Mouse (Mus musculus): ENCODE results near the gene Neu1. TPM values are rescaled to one million over a fixed set of nuclear protein-coding genes. Genes with fewer than 3 reads are reported as not detected.
"Not testable (repeated sequence)": the region's sequence is repeated elsewhere in the genome, so short reads cannot be mapped to it uniquely, and the experiment has no call there.

Neu1 gene
- polyA plus RNA-seq, 1 experiment, result 13.6 TPM

- H3K9ac ChIP-seq (ENCODE audit: low read depth, poor library complexity, severe bottlenecking); H3K4me1 ChIP-seq (ENCODE audit: control insufficient read depth, insufficient read depth, low read length); H3K9me3 ChIP-seq (replicated peaks; ENCODE audit: control insufficient read depth, insufficient read depth, low read length, poor library complexity, severe bottlenecking); H3K27ac ChIP-seq (ENCODE audit: insufficient read depth, low read length); H3K27me3 ChIP-seq (ENCODE audit: control insufficient read depth, insufficient read depth, low read length, poor library complexity, severe bottlenecking); H3K36me3 ChIP-seq (ENCODE audit: control insufficient read depth, insufficient read depth, low read length, poor library complexity, severe bottlenecking): not testable (repeated sequence)
- H3K4me3 ChIP-seq (ENCODE audit: low read depth, low read length), result peak within 1 kb of the TSS; percentile 58
Measured at GRCm38 (mm10) chr17:34972069-34972749, 41.2 kb downstream of the Neu1 start, which contains the start of the genes Hspa1a and Hspa1l. Hspa1a (minus strand) TSS chr17:34972156. Hspa1l (plus strand) TSS chr17:34972703.

DNA sequence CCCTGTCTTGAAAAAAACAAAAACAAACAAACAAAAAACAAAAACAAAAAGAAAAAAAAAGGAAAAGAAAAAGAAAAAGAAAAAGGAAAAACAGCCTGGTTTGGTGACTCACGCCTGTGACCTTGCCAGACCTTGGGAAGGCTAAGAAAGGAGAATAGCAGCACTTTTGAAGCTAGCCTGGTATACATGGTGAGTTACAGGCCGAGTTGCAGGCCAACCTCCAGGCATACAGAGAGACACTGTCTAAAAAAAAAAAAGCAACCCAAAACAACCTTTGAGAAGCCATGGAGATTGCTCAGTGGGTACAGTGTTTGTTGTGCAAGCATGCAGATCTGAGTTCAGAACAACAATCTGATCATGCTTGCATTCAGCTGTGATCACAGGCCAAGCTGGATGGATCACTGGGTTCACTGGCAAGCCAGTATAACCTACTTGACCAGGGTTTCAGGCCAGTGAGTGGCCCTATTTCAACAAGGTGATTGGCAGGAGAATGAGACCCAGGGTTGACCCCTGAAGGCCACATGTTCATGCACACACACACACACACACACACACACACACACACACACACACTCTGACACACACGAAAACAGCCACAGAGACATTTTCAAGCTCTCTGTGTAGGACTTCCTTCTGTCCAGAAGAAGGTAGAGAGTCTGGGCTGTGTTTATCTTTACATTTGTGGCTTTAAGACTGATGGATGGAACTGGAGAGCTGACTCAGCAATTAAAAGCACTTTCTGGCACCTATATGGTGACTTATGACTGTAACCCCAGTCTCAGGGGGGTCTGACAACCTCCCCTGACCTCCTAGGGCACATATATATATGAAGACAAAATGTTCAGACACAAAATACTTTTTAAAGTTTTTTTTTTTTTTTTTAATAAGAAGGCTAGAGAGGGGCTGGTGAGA is 44.8 kb downstream of the Neu1 start:
- no peaks in the 10 kb centered on the region for H3K36me3 ChIP-seq (ENCODE audit: control insufficient read depth, insufficient read depth, low read length, poor library complexity, severe bottlenecking)
- H3K4me1 ChIP-seq (ENCODE audit: control insufficient read depth, insufficient read depth, low read length), result no peaks in the 10 kb centered on the region
- TF ChIP-seq EP300 (IDR thresholded peaks at IDR 0.05; ENCODE audit: insufficient read depth, low read depth, low read length) (no peak), CTCF (IDR thresholded peaks at IDR 0.05; ENCODE audit: low read depth, low read length) (no peak), POLR2A (IDR thresholded peaks at IDR 0.05; ENCODE audit: insufficient read depth, low read length) (no peak)
- no peak overlapping the region for H3K27ac ChIP-seq (ENCODE audit: insufficient read depth, low read length)
- no peaks in the 10 kb centered on the region for H3K27me3 ChIP-seq (ENCODE audit: control insufficient read depth, insufficient read depth, low read length, poor library complexity, severe bottlenecking)
- H3K9me3 ChIP-seq (replicated peaks; ENCODE audit: control insufficient read depth, insufficient read depth, low read length, poor library complexity, severe bottlenecking), result no peaks in the 10 kb centered on the region
- no peak overlapping the region for H3K4me3 ChIP-seq (ENCODE audit: low read depth, low read length)
- H3K9ac ChIP-seq (ENCODE audit: low read depth, poor library complexity, severe bottlenecking), result no peak overlapping the region

DNA sequence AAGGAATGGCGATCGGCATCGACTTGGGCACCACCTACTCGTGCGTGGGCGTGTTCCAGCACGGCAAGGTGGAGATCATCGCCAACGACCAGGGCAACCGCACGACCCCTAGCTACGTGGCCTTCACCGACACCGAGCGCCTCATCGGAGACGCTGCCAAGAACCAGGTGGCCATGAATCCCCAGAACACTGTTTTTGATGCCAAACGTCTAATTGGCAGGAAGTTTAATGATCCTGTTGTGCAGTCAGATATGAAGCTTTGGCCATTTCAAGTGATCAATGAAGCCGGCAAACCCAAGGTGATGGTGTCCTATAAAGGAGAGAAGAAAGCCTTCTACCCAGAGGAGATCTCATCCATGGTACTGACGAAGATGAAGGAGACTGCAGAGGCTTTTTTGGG is 45.9 kb downstream of the Neu1 start:
- TF ChIP-seq POLR2A (IDR thresholded peaks at IDR 0.05; ENCODE audit: insufficient read depth, low read length) (no peak), CTCF (IDR thresholded peaks at IDR 0.05; ENCODE audit: low read depth, low read length) (no peak), EP300 (IDR thresholded peaks at IDR 0.05; ENCODE audit: insufficient read depth, low read depth, low read length) (no peak)
- no peak overlapping the region for H3K9ac ChIP-seq (ENCODE audit: low read depth, poor library complexity, severe bottlenecking)
- H3K36me3 ChIP-seq (ENCODE audit: control insufficient read depth, insufficient read depth, low read length, poor library complexity, severe bottlenecking), result no peaks in the 10 kb centered on the region
- no peaks in the 10 kb centered on the region for H3K27me3 ChIP-seq (ENCODE audit: control insufficient read depth, insufficient read depth, low read length, poor library complexity, severe bottlenecking)
- no peaks in the 10 kb centered on the region for H3K9me3 ChIP-seq (replicated peaks; ENCODE audit: control insufficient read depth, insufficient read depth, low read length, poor library complexity, severe bottlenecking)
- H3K4me1 ChIP-seq (ENCODE audit: control insufficient read depth, insufficient read depth, low read length), result no peaks in the 10 kb centered on the region
- no peak overlapping the region for H3K4me3 ChIP-seq (ENCODE audit: low read depth, low read length)
- H3K27ac ChIP-seq (ENCODE audit: insufficient read depth, low read length), result no peak overlapping the region

DNA sequence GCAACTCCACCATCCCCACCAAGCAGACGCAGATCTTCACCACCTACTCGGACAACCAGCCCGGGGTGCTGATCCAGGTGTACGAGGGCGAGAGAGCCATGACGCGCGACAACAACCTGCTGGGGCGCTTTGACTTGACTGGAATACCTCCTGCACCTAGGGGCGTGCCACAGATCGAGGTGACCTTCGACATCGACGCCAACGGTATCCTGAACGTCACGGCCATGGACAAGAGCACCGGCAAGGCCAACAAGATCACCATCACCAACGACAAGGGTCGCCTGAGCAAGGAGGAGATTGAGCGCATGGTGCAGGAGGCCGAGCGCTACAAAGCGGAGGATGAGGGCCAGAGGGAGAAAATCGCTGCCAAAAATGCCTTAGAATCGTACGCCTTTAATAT is 47.2 kb downstream of the Neu1 start:
- H3K4me3 ChIP-seq (ENCODE audit: low read depth, low read length), result no peak overlapping the region
- H3K9ac ChIP-seq (ENCODE audit: low read depth, poor library complexity, severe bottlenecking), result no peak overlapping the region
- no peak overlapping the region for H3K27ac ChIP-seq (ENCODE audit: insufficient read depth, low read length)
- H3K9me3 ChIP-seq (replicated peaks; ENCODE audit: control insufficient read depth, insufficient read depth, low read length, poor library complexity, severe bottlenecking), result no peaks in the 10 kb centered on the region
- no peaks in the 10 kb centered on the region for H3K4me1 ChIP-seq (ENCODE audit: control insufficient read depth, insufficient read depth, low read length)
- TF ChIP-seq POLR2A (IDR thresholded peaks at IDR 0.05; ENCODE audit: insufficient read depth, low read length), result no peak
- no peak for TF ChIP-seq EP300 (IDR thresholded peaks at IDR 0.05; ENCODE audit: insufficient read depth, low read depth, low read length)
- TF ChIP-seq CTCF (IDR thresholded peaks at IDR 0.05; ENCODE audit: low read depth, low read length), result no peak
- H3K36me3 ChIP-seq (ENCODE audit: control insufficient read depth, insufficient read depth, low read length, poor library complexity, severe bottlenecking), result no peaks in the 10 kb centered on the region
- no peaks in the 10 kb centered on the region for H3K27me3 ChIP-seq (ENCODE audit: control insufficient read depth, insufficient read depth, low read length, poor library complexity, severe bottlenecking)

DNA sequence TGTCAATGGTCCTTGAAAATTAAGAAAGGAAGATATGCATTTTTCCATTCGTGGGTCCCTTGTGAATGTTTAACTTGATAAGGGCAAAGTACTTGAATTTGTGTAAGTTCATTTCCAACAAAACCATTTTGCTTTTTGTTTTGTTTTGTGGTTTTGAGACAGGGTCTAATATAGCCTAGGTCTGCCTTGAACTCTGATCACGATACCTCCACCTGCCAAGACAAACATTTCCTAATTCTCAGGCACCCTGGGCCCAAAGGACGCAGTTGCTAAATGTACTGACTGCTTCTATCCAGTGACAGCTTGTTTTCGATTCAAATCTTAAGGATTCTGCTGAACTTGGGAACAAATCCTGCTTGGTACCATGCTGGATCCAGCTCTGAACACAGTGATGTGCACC is 48.6 kb downstream of the Neu1 start:
- no peaks in the 10 kb centered on the region for H3K9me3 ChIP-seq (replicated peaks; ENCODE audit: control insufficient read depth, insufficient read depth, low read length, poor library complexity, severe bottlenecking)
- H3K27ac ChIP-seq (ENCODE audit: insufficient read depth, low read length), result no peak overlapping the region
- no peaks in the 10 kb centered on the region for H3K27me3 ChIP-seq (ENCODE audit: control insufficient read depth, insufficient read depth, low read length, poor library complexity, severe bottlenecking)
- peaks cover 3% of the 10 kb centered on the region; the same call in 1 of the 2 replicates for H3K36me3 ChIP-seq (ENCODE audit: control insufficient read depth, insufficient read depth, low read length, poor library complexity, severe bottlenecking)
- H3K4me3 ChIP-seq (ENCODE audit: low read depth, low read length), result no peak overlapping the region
- no peak overlapping the region for H3K9ac ChIP-seq (ENCODE audit: low read depth, poor library complexity, severe bottlenecking)
- TF ChIP-seq CTCF (IDR thresholded peaks at IDR 0.05; ENCODE audit: low read depth, low read length), result no peak
- no peak for TF ChIP-seq EP300 (IDR thresholded peaks at IDR 0.05; ENCODE audit: insufficient read depth, low read depth, low read length)
- no peak for TF ChIP-seq POLR2A (IDR thresholded peaks at IDR 0.05; ENCODE audit: insufficient read depth, low read length)
- H3K4me1 ChIP-seq (ENCODE audit: control insufficient read depth, insufficient read depth, low read length), result no peaks in the 10 kb centered on the region

DNA sequence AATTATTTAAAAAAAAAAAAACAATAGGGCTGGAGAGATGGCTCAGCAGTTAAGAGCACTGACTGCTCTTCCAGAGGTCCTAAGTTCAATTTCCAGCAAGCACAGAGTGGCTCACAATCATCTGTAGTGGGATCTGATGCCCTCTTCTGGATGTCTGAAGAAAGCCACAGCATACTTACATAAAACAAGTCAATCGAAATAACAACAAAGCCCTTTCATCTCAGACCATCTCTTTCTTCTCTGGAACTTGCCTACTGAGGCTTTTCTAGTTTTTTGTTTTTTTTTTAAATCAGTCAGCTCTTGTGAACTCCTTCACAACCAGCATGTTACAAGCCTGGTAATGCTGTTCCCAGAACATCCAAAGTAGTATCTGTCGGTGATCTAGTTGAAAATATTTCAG is 49.6 kb downstream of the Neu1 start:
- peak overlapping the region; percentile 95 for H3K9ac ChIP-seq (ENCODE audit: low read depth, poor library complexity, severe bottlenecking)
- peak overlapping the region; percentile 48; the same call in 1 of the 2 replicates for H3K27ac ChIP-seq (ENCODE audit: insufficient read depth, low read length)
- H3K9me3 ChIP-seq (replicated peaks; ENCODE audit: control insufficient read depth, insufficient read depth, low read length, poor library complexity, severe bottlenecking), result no peaks in the 10 kb centered on the region
- no peaks in the 10 kb centered on the region for H3K4me1 ChIP-seq (ENCODE audit: control insufficient read depth, insufficient read depth, low read length)
- H3K27me3 ChIP-seq (ENCODE audit: control insufficient read depth, insufficient read depth, low read length, poor library complexity, severe bottlenecking), result no peaks in the 10 kb centered on the region
- TF ChIP-seq EP300 (IDR thresholded peaks at IDR 0.05; ENCODE audit: insufficient read depth, low read depth, low read length) (no peak), CTCF (IDR thresholded peaks at IDR 0.05; ENCODE audit: low read depth, low read length) (no peak), POLR2A (IDR thresholded peaks at IDR 0.05; ENCODE audit: insufficient read depth, low read length) (no peak)
- peaks cover 12% of the 10 kb centered on the region for H3K36me3 ChIP-seq (ENCODE audit: control insufficient read depth, insufficient read depth, low read length, poor library complexity, severe bottlenecking)
- peak overlapping the region; percentile 63 for H3K4me3 ChIP-seq (ENCODE audit: low read depth, low read length)

Data from ES-Bruce4 (cell line).